Mouse (Mus musculus) embryo, embryonic 11.5 days (tissue): Measurements from ENCODE around the gene Vmn1r69.

Experiments used
- DNase-seq: peaks from one replicate; pipeline ENCODE4 v3.0.0-alpha.2; 2012; ENCODE audit warnings: low read depth, low spot score

Gene Vmn1r69

GRCm38 (mm10) chr7:10613559-10613958, at the start of gene Vmn1r69:
Gene Vmn1r69 (minus strand): TSS chr7:10613659.
- no peak for DNase-seq

- no peak for DNase-seq
These were observed 17.8 kb upstream of the Vmn1r69 start, which contains the start of gene Vmn1r70 for GRCm38 (mm10) chr7:10631232-10631631. Gene Vmn1r70 (plus strand): TSS chr7:10631532.

- DNase-seq: no peak
These were observed 55.1 kb downstream of the Vmn1r69 start, which contains the start of gene Vmn1r68 for GRCm38 (mm10) chr7:10558385-10558784. Gene Vmn1r68 (minus strand): TSS chr7:10558485.
